Comparison of ENCODE assay signal across 8 mouse cellular contexts in the genomic region with DNA sequence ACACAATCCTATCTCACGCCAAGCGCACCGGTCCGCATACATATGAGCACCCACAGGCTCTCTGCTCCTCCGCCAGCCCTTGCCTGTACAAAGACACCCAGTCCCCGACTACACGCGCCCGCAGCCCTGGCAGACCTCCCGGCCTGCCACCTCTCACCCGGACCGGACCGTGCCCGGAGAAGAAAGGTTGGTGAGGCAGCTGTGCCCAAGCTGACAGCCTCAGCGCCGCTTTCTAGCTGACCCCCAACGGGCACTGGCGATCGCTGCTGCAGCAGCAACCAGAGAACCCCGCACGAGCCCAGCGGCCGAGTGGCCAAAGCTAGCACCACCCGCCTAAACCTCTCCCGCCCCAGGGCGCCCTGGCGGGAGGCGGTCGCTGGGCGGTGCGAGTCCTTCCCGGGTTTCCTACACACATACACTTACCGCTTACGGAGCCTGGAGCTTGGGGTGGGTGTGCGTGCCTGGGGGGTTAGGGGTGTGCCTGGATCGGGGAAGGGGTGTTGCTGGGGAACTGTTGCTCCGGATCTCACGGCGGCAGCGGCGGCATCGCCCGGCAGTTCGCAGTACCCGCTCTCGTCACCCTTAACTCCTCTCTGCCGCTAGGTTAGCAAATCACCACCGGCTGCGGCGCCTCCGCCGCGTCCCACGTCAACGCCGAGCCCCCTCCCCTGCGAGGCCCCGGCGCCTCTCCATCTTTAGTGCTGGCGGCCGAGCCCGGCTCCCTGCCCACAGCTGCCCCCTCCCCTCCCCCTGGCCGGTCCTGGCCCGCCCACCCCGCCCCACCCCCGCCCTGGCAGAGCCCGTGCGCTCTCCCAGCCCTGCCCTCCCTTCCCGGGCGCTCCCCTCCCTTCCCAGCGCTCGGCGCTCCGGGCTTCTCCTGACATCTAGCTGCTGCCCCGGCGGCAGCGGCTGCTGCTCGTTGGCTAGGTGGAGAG. TPM values are rescaled to one million over a fixed set of nuclear protein-coding genes. Genes with fewer than 3 reads are reported as not detected.
DNase-seq lines count a peak whose midpoint lies in the region; ATAC-seq lines count a peak whose summit lies in the region.

Gene Zbtb16 (minus strand): TSS at position 592 of the 935 bp plus-strand sequence.

- H3K27ac ChIP-seq in hindbrain, embryonic 15.5 days (replicated peaks), result peak within 1 kb of the TSS; percentile 60; the same call in 1 of the 2 replicates

- WGBS in hindbrain, embryonic 15.5 days, result under 1% methylated on average over 63 of the region's 78 CpGs

- DNase-seq in adrenal gland, adult 2 months, result peak; percentile 92
- DNase-seq in gastrocnemius, adult 8-10 months (ENCODE audit: low spot score in 2 of 2), result peak; percentile 87
- peak; percentile 64 to 74 for DNase-seq in left cerebral cortex, adult 8-10 months (ENCODE audit: low spot score in 2 of 2)
- peak; percentile 86 to 93 for DNase-seq in lung, postnatal 4 days
- DNase-seq in retina, postnatal 7 days (ENCODE audit: low read depth, low spot score), result peak; percentile 74
- DNase-seq in yolk sac, embryonic 10.5 days (ENCODE audit: low spot score), result peak; percentile 92

- peaks cover 27% of the 10 kb centered on the region for H3K4me1 ChIP-seq in hindbrain, embryonic 15.5 days (replicated peaks)

- H3K9me3 ChIP-seq in hindbrain, embryonic 15.5 days, result no peaks in the 10 kb centered on the region

- no peaks in the 10 kb centered on the region for H3K36me3 ChIP-seq in hindbrain, embryonic 15.5 days

- ATAC-seq in common myeloid progenitor, adult 5-6 weeks (replicated peaks; ENCODE audit: low read depth, poor library complexity, severe bottlenecking), result peak; percentile 74
- ATAC-seq in hindbrain, embryonic 15.5 days (ENCODE audit: low FRiP score, low read depth), result peak; percentile 88

- peaks cover 15% of the 10 kb centered on the region for H3K27me3 ChIP-seq in hindbrain, embryonic 15.5 days

- H3K4me3 ChIP-seq in hindbrain, embryonic 15.5 days, result peak within 1 kb of the TSS; percentile 81

- peak within 1 kb of the TSS; percentile 99 for H3K4me2 ChIP-seq in hindbrain, embryonic 15.5 days

- peak within 1 kb of the TSS; percentile 61 for H3K9ac ChIP-seq in hindbrain, embryonic 15.5 days

RNA-seq across cellular contexts. Expression of gene Zbtb16, which starts in this region (rescaled TPM):
- total RNA-seq in adrenal gland, adult 2 months (2021), result 10 to 100 TPM; 25.6 to 73.3 TPM
- 17.7 and 20.4 TPM in 2 replicates for polyA plus RNA-seq in adrenal gland, adult 2 months (2012; rRNA removed)
- total RNA-seq in common myeloid progenitor, adult 5-6 weeks (2017), result 5.5 and 7.3 TPM in 2 replicates
- 100 to 1,000 TPM; 106 to 199 (median 117) TPM for total RNA-seq in gastrocnemius, adult 8-10 months (2022)
- 6.8 and 7.9 TPM in 2 replicates for polyA plus RNA-seq in hindbrain, embryonic 15.5 days (2015; fragmentation: Nextera tagmentation; extraction: Ambion mirVana)
- total RNA-seq in left cerebral cortex, adult 8-10 months (2022), result 10 to 100 TPM; 66.8 to 72.0 (median 69.8) TPM

Comparison
In these comparisons a context has a peak if more than half of its experiments do, and no peak if none do; other contexts are left out.
1. Peak in every context shown above with its lines: DNase-seq, ATAC-seq, H3K4me3 ChIP-seq and H3K27ac ChIP-seq.